In genomic region chr14:45565216-45566065, GRCm38 (mm10) we compare ENCODE assay signal across 9 mouse cellular contexts. TPM values are rescaled to one million over a fixed set of nuclear protein-coding genes. Genes with fewer than 3 reads are reported as not detected.
DNase-seq lines count a peak whose midpoint lies in the region; ATAC-seq and TF ChIP-seq lines count a peak whose summit lies in the region.
"Had no signal": no experiment of that assay in that cellular context is flagged by ENCODE, and none has a peak within 500 bp of the region (broad histone marks: within the 10 kb centered on the region; RNA-seq: fewer than 3 reads in every experiment).

No protein-coding gene starts in this region.

- TF ChIP-seq POLR2A in thymus, adult 2 months (IDR thresholded peaks at IDR 0.05; ENCODE audit: control insufficient read depth, extremely low read depth, insufficient read depth, low read length, poor library complexity), result no peak
- TF ChIP-seq POLR2A in small intestine, adult 2 months (IDR thresholded peaks at IDR 0.05; ENCODE audit: low read depth, low read length), result no peak

- H3K4me1 ChIP-seq in thymus, adult 2 months (replicated peaks; ENCODE audit: control insufficient read depth, insufficient read depth, low read length), result peaks cover 5% of the 10 kb centered on the region; the same call in 1 of the 2 replicates
- peaks cover 4% of the 10 kb centered on the region for H3K4me1 ChIP-seq in small intestine, adult 2 months (ENCODE audit: control insufficient read depth, insufficient read depth, insufficient read length, low read length)

- H3K27me3 ChIP-seq in thymus, adult 2 months (ENCODE audit: control insufficient read depth, insufficient read depth, low read length), result no peaks in the 10 kb centered on the region; the same call in 1 of the 2 replicates
- no peaks in the 10 kb centered on the region; the same call in 1 of the 2 replicates for H3K27me3 ChIP-seq in small intestine, adult 2 months (ENCODE audit: control insufficient read depth, insufficient read depth, low read length)
- H3K27me3 ChIP-seq: Patski had no signal

- DNase-seq in thymus, adult 2 months, result peak; percentile 3
- DNase-seq in thymus, adult 18-20 months, result no peak
- peak; percentile 22 to 35 for DNase-seq in frontal cortex, postnatal 25 days (ENCODE audit: low spot score in 2 of 2)
- DNase-seq in left cerebral cortex, postnatal 25 days (ENCODE audit: low spot score in 2 of 2), result peak; percentile 52 to 60
- DNase-seq in mesoderm, embryonic 11.5 days (ENCODE audit: low read depth, low spot score), result peak; percentile 62

- 23% methylated on average over 20 of the region's 20 CpGs for WGBS in thymus, adult 2 months
- 14% methylated on average over 20 of the region's 20 CpGs for WGBS in small intestine, adult 2 months

- ATAC-seq in hematopoietic stem cell, adult 5-6 weeks (replicated peaks in 1 of 2; ENCODE audit: insufficient read depth in 1 of 2, low FRiP score in 2 of 2, low TSS enrichment in 1 of 2, low read depth in 1 of 2, poor library complexity in 2 of 2, severe bottlenecking in 2 of 2), result peak; percentile 60 to 71
- ATAC-seq in inflammation-experienced regulatory T-cells, adult 6 months, result no peak
- ATAC-seq: Patski had no signal

- no peak for TF ChIP-seq CTCF in thymus, adult 2 months (IDR thresholded peaks at IDR 0.05; ENCODE audit: borderline replicate concordance, control insufficient read depth, extremely low read depth, insufficient read depth, low read length, poor library complexity)
- no peak for TF ChIP-seq CTCF in small intestine, adult 2 months (IDR thresholded peaks at IDR 0.05; ENCODE audit: extremely low read depth, insufficient read length, insufficient replicate concordance, low read depth, low read length)

- H3K27ac ChIP-seq in thymus, adult 2 months (ENCODE audit: control insufficient read depth, insufficient read depth, low read length), result no peak overlapping the region
- H3K27ac ChIP-seq in small intestine, adult 2 months (ENCODE audit: insufficient read depth, low read depth, low read length), result no peak overlapping the region

- no peaks in the 10 kb centered on the region for H3K36me3 ChIP-seq in thymus, adult 2 months (ENCODE audit: control insufficient read depth, insufficient read depth, low read length)
- H3K36me3 ChIP-seq in small intestine, adult 2 months (ENCODE audit: control insufficient read depth, insufficient read depth, low read length), result no peaks in the 10 kb centered on the region

- no peak overlapping the region for H3K4me3 ChIP-seq in thymus, adult 2 months (ENCODE audit: control insufficient read depth, insufficient read depth, low read length)
- peak overlapping the region; percentile 22; the same call in 1 of the 2 replicates for H3K4me3 ChIP-seq in small intestine, adult 2 months (ENCODE audit: low read depth, low read length)

- intact Hi-C loops in left cerebral cortex, postnatal 25 days (cut with DNase I), result loop anchor here (2.0 to 10.0 kb wide), 4 partner anchors 35 to 209 kb away; partner anchors contain the start of gene Fermt2

RNA-seq across cellular contexts. Expression of gene Fermt2, which starts 35.5 kb away (rescaled TPM):
- polyA plus RNA-seq in thymus, adult 2 months (2012; rRNA removed), result 3.9 and 8.2 TPM in 2 replicates
- total RNA-seq in hematopoietic stem cell, adult 5-6 weeks (2017), result 0.75 TPM in 1 of 2 replicates, not detected in the other
- 100 to 1,000 TPM in 1 of 2 experiments, 10 to 100 TPM in 1; 92.3 to 105 TPM for total RNA-seq in left cerebral cortex, postnatal 25 days (2021)
- polyA plus RNA-seq in small intestine, adult 2 months (2012; rRNA removed), result 4.7 and 4.9 TPM in 2 replicates
- not detected for polyA plus RNA-seq in inflammation-experienced regulatory T-cells, adult 6 months (2017; shearing (Covaris generic))

Comparison
In these comparisons a context has a peak if more than half of its experiments do, and no peak if none do; other contexts are left out.
1. DNase-seq: peak in thymus, adult 2 months (single experiment), frontal cortex, postnatal 25 days (2 of 2), left cerebral cortex, postnatal 25 days (2 of 2) and mesoderm, embryonic 11.5 days (single experiment); none in thymus, adult 18-20 months (0 of 2).